Mouse (Mus musculus) telencephalon, adult 2 months (tissue): ENCODE measurements at regions not wholly inside any gene's neighbourhood (a gene's known extent, or its start where the extent isn't known, plus 50 kb on each side); places are given as distances from the start of the nearest gene placed in this dataset.
A peak's percentile ranks its signal among the peaks of the same experiment; 100 is the strongest.

Experiments used
- DNase-seq: peaks from one replicate; pipeline ENCODE4 v3.0.0-alpha.2; 2011; ENCODE audit warnings: low read depth, low spot score

- no peak for DNase-seq
Observed at GRCm38 (mm10) chr6:19214700-19215099, 348.6 kb downstream of the Ankrd7 start.

- DNase-seq: no peak
Observed at GRCm38 (mm10) chr6:19215124-19215523, 349.0 kb downstream of the Ankrd7 start.

- DNase-seq: no peak
Observed at GRCm38 (mm10) chr6:19264075-19264819, 398.1 kb downstream of the Ankrd7 start.

- DNase-seq: peak; percentile 15
Observed at GRCm38 (mm10) chr6:19273207-19273606, 407.1 kb downstream of the Ankrd7 start.

- peak; percentile 57 for DNase-seq
Observed at GRCm38 (mm10) chr6:19282682-19283333, 416.7 kb downstream of the Ankrd7 start.

GRCm38 (mm10) chr6:19332659-19333058, 466.5 kb downstream of the Ankrd7 start:
- DNase-seq: no peak

- DNase-seq: no peak
Observed at GRCm38 (mm10) chr6:19335653-19336052, 469.5 kb downstream of the Ankrd7 start.

GRCm38 (mm10) chr6:19338470-19338869, 472.4 kb downstream of the Ankrd7 start:
- no peak for DNase-seq
